Mouse (Mus musculus): ENCODE results near the gene 2010003K11Rik. TPM values are rescaled to one million over a fixed set of nuclear protein-coding genes. Genes with fewer than 3 reads are reported as not detected.
A peak's percentile ranks its signal among the peaks of the same experiment; 100 is the strongest.

The 2010003K11Rik gene
- total RNA-seq, 2 experiments from 2014 or later, result not detected

DNA sequence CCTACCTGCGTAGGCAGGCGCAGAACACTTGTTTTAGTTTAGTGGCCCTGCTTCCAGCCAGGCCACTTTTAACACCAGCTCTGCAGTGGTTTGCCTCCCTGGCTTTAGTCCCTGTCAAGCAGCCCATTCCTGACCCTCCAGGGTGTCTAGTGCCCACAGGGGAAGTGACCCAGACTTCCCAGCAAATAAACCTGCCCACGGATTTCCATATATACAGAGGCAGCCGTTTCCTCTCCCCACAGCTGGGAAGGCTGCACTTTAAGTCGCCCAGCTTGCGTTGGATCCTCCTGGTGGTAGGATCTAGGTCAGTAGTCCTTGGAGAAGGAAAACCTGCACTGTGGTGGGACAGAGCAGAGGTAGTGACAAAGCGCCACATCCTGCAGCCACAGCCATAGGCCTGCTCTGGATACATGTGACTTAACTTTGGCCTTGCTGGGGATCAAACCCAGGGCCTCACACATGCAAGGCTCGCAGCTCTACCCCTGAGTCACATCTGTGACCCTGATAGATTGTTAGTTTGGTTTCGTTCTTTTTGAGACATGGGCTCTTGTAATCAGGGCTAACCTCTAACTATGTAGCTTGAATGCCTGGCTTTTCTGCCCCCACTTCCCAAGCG is 7.2 kb downstream of the 2010003K11Rik start:
- no peak for DNase-seq (ENCODE audit: low spot score in 2 of 2)
- TF ChIP-seq CTCF (conservative IDR thresholded peaks at IDR 0.05), result no peak; the same call in 1 of the 2 replicates
- H3K4me3 ChIP-seq, result no peak overlapping the region
- H3K27ac ChIP-seq, result no peak overlapping the region

DNA sequence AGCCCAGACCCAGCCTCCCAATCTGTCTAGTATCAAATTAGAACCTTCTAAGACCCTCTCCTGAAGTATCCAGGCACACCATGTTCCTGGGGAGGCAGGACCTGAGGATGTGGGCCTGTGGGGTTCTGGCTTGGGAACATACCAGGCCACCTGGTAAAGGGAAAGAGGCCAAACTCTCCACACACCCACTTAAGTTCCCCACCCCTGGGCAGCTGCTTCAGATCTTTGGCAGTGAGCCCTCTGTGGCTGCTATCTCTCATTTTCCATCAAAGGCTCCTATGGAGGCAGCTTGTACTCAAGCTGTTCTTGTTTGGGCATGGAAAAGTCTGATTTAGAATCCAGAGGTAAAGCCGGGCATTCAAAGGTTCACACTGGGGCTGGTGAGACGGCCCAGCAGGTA is 10.5 kb downstream of the 2010003K11Rik start:
- DNase-seq (ENCODE audit: low spot score in 2 of 2), result no peak
- TF ChIP-seq CTCF (conservative IDR thresholded peaks at IDR 0.05), result no peak
- H3K27ac ChIP-seq, result no peak overlapping the region
- H3K4me3 ChIP-seq, result no peak overlapping the region

GRCm38 (mm10) chr19:4485006-4485405 is 13.4 kb downstream of the 2010003K11Rik start:
- Histone ChIP-seq H3K4me3 (no peak overlapping the region), H3K27ac (no peak overlapping the region)
- DNase-seq (ENCODE audit: low spot score in 2 of 2), result no peak
- TF ChIP-seq CTCF (conservative IDR thresholded peaks at IDR 0.05), result no peak

DNA sequence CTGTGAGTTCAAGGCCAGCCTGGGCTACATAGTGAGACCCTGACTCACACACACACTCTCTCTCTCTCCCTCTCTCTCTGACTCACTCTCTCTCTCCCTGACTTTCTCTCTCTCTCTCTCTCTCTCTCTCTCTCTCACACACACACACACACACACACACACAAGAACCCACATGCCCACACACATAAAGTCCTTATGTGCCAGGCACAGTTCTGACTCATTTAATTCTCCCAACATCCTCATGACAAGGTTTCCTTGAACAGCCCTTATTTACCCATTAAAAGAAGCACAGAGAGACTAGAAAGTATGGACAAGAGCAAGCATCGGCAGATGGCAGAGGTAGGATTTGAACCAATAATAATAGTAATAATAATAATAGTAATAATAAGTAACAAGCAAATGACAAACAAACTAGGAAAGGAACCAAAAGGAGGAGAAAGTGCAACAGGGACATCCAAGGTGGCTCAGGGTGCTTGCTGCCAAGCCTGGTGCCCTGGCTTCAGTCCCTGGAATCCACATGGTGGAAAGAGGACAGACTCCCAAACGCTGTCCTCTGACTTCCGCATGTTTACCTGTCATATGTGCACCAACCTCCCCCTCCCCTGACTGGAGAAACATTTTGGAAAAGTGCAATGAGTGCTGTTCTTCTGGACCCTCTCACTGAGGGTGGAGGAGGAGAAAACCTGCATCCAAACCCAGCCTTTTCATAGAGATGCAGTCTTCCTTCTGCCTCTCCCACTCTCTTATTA is 16.1 kb downstream of the 2010003K11Rik start:
- no peak for DNase-seq (ENCODE audit: low spot score in 2 of 2)
- TF ChIP-seq CTCF (conservative IDR thresholded peaks at IDR 0.05), result no peak
- Histone ChIP-seq H3K27ac (peak overlapping the region; percentile 51), H3K4me3 (no peak overlapping the region)

- no peak overlapping the region for H3K27ac ChIP-seq
- TF ChIP-seq CTCF (conservative IDR thresholded peaks at IDR 0.05), result no peak
- H3K4me3 ChIP-seq, result no peak overlapping the region
- DNase-seq (ENCODE audit: low spot score in 2 of 2), result no peak
These were observed 17.1 kb downstream of the 2010003K11Rik start for GRCm38 (mm10) chr19:4481326-4481725.

DNA sequence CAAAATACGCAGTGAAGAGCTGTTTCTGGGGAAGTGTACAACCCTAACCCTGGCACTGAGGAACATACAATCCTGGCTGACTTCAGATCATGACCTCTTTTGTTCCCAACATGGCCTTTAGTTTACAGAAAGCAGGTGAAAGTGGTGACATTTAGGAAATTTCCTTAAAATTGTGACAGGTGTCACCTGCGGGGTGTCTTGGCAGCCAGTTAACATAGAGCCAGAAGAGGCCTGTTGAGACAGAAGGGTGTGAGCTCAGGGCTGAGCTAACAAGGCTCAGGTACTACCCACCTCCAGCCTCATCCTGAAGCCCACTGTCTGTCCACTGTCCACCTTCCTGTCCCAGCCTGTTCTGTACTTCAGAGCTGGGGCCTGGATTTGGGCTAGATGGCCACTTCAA is 18.3 kb downstream of the 2010003K11Rik start:
- Histone ChIP-seq H3K27ac (no peak overlapping the region), H3K4me3 (no peak overlapping the region)
- DNase-seq (ENCODE audit: low spot score in 2 of 2), result no peak
- TF ChIP-seq CTCF (conservative IDR thresholded peaks at IDR 0.05), result no peak

DNA sequence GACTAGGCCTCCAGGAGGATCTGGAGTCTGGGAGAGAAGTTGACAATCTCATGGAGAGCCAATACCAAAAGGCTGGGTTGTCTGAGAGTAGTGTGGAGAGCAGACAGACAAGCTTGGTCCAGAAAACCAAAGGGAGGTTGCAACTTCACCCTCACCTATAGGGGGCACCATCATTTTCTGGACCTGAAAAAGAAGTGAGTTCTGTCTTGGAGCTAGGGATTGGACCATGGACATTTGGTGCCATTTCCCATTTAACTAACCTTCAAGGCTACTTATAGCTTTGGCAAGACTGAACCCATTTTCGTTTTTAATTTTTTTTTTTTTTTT is 20.2 kb downstream of the 2010003K11Rik start:
- no peak overlapping the region for H3K27ac ChIP-seq
- no peak for DNase-seq (ENCODE audit: low spot score in 2 of 2)
- peak; percentile 69 for TF ChIP-seq CTCF (conservative IDR thresholded peaks at IDR 0.05)

DNA sequence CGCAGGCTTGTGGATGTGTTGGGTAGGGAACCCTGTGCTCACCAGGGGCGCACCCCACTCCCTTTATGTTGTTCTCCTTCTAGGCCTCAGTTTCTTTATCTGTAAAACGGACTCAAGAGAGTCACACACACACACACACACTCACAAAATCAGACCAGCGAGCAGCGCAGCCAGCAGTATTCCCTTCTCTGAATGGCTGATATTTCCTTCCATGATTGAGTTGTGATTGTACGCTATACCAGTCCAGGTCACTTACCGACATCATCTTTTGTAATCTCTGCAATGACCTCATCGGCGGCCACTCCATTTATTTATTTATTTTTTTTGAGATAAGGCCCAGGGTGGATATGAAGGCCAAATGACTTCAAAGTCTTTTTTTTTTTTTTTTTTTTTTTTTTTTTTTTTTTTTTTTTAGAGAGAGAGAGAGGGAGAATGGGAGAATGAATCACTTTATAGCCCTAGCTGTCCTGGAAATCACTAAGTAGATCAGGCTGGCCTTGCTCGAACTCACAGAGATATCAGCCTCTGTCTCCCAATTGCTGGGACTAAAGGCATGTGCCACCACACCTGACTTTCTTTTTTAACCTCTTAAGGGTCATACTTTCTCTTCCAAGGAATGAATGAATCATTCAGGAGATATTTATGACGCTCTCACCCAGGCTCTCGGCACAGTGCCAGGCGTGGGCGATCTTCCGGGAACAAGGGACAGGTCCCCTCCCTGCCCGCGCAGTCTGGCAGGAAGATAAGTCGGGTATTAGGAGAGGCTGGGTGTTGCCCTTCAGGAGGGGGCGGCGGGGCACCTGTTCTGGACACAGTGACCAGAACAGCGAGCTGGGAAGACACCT is 20.8 kb downstream of the 2010003K11Rik start, which contains the start of gene Syt12:
Gene Syt12 (minus strand): TSS at position 103 of the 845 bp plus-strand sequence.
- peak within 1 kb of the TSS; percentile 90 for H3K27ac ChIP-seq
- DNase-seq (ENCODE audit: low spot score in 2 of 2), result peak in 1 of 2 experiments; percentile 26
- peak within 1 kb of the TSS; percentile 79 for H3K4me3 ChIP-seq
- no peak for TF ChIP-seq CTCF (conservative IDR thresholded peaks at IDR 0.05)

More for the DNA sequence above, 20.2 kb downstream of the 2010003K11Rik start:
- H3K4me3 ChIP-seq, result no peak overlapping the region

DNA sequence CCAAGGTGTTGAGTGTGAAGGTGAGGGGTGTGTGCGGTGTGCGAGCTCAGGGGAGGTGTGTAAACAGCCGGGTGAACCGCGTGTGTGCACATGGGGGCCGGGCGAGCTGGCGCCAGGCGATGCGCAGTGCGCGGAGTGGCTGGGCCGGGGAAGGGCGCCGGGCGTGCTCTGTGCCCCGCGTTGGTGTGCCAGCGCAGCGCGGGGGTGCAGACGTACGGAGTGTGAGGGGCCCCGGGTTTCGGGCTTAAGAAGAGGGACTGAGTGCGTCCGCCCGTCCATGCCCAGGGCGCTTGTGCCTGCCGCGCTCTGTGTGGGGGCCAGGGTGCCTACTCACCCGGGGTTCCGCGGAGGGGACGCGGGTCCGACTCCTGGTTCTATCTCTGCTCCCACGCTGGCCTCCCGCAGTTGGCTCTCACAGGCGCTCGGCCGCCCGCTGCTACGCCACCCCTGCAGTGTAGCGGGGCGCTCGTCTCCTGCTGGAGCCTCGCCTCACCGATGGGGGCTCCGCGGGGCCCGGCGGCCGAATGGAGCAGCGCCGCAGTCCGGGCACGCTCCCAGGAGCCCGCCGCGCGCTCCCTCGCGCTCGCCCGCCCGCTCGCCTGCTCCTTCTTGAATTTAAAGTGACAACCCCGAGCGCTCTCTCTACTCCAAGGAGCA is 21.7 kb downstream of the 2010003K11Rik start:
- peak overlapping the region; percentile 90 for H3K27ac ChIP-seq
- TF ChIP-seq CTCF (conservative IDR thresholded peaks at IDR 0.05), result peak; percentile 30
- H3K4me3 ChIP-seq, result peak overlapping the region; percentile 79
- DNase-seq (ENCODE audit: low spot score in 2 of 2), result peak; percentile 23 to 56

DNA sequence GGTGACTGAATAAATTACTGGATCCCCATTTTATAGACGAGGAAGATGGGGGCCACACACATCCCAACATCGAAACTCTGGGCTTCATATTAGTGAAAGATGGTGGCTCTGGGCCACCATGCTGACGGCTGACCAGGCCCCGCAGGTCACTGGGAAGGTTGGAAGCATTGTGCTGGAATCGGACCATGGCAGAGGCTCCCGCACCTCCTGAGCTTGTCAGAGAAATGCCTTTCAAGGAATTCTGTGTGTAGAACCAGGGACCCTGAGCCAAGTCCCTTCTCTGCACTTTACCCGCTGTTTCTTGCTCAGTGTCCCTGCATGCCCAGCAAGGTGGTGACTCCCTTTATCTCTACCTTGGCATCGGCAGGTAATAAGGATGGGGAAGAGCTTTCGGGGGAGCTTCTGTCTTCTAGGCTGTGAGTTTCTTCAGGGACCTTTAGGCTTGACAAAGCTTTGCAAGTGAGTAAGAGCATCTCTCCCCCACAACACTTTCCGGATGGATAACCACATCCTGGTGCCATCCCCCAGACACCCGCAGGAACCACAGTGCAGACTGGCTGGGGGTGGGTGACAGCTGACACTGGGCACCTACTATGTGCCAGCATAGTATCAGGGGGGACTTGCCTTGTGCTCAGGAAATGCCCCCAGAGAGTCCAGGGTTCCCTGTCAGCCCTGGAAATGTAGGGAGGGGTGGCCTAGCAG is 23.0 kb downstream of the 2010003K11Rik start:
- no peak for TF ChIP-seq CTCF (conservative IDR thresholded peaks at IDR 0.05)
- no peak overlapping the region; the same call in 1 of the 2 replicates for H3K4me3 ChIP-seq
- H3K27ac ChIP-seq, result no peak overlapping the region
- DNase-seq (ENCODE audit: low spot score in 2 of 2), result no peak

- no peak overlapping the region for H3K27ac ChIP-seq
- DNase-seq (ENCODE audit: low spot score in 2 of 2), result no peak
- TF ChIP-seq CTCF (conservative IDR thresholded peaks at IDR 0.05), result no peak
- H3K4me3 ChIP-seq, result no peak overlapping the region
These were observed 23.6 kb downstream of the 2010003K11Rik start for GRCm38 (mm10) chr19:4474739-4475138.

GRCm38 (mm10) chr19:4473549-4473948 is 24.8 kb downstream of the 2010003K11Rik start:
- no peak for TF ChIP-seq CTCF (conservative IDR thresholded peaks at IDR 0.05)
- Histone ChIP-seq H3K4me3 (no peak overlapping the region), H3K27ac (no peak overlapping the region)
- DNase-seq (ENCODE audit: low spot score in 2 of 2), result no peak

Data from layer of hippocampus, adult 2 months (tissue).